Mouse (Mus musculus) liver, postnatal 0 days (tissue): ENCODE results near the gene Clpp.

Experiments used
- CTCF ChIP-seq: sonication (generic); IDR thresholded peaks from 2 replicates; pipeline ENCODE4 v1.5.1; 2016; ENCODE audit warnings: antibody characterized with exemption, low read depth
- EP300 ChIP-seq: IDR thresholded peaks from 2 replicates; pipeline ENCODE4 v1.6.1; 2016; ENCODE audit warnings: antibody characterized with exemption, low read depth, mild to moderate bottlenecking

DNA sequence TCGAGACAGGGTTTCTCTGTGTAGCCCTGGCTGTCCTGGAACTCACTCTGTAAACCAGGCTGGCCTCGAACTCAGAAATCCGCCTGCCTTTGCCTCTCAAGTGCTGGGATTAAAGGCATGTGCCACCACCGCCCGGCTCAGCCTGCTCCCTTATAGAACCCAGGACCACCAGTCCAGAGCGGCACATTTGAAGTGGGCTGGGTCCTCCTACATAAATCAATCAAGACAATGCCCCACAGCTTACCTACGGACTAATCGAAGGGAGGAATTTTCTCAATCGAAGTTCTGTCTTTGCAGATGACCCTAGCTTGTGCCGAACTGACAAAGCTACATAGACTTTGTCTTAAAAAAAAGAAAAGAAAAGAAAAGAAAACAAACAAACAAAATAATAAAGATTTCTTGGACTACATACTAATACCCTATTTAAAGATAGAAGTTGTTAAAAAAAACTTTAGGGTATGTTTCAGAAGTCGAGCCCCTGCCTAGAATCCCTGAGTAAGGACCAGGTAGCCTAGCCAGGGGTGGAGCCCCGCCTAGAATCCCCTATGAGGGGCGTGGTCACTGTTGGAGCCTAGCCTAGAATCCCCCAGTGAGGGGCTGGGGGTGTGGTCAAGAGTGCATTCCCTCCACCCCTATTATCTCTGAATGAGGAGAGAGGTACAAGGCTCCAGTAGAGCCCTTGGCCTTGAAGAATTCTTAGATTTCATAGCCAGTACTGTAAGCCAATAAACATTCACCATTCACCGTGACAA lies 16.0 kb upstream of the Clpp start:
- TF ChIP-seq CTCF = no peak
- no peak for TF ChIP-seq EP300
